Mouse (Mus musculus) liver, adult 2 months (tissue): ENCODE measurements around the gene Lin37. TPM values are rescaled to one million over a fixed set of nuclear protein-coding genes. Genes with fewer than 3 reads are reported as not detected.

Experiments used
- DNase-seq: peaks from one replicate; pipeline ENCODE4 v3.0.0-alpha.2; 2011; ENCODE audit warnings: low read depth, low spot score; ENCODE audit errors: extremely low read depth
- H3K27ac ChIP-seq: fragments of 200-500 bp; replicated peaks from 2 replicates; pipeline ENCODE4 v1.5.1; 2012; ENCODE audit warnings: low read depth, mild to moderate bottlenecking, control low read depth, inconsistent platforms, low read length; ENCODE audit not compliant: insufficient read depth
- H3K27me3 ChIP-seq: fragments of 200-500 bp; 2 replicates; pipeline ENCODE4 v1.6.1; 2012; ENCODE audit warnings: mild to moderate bottlenecking, moderate library complexity, low read length, inconsistent platforms; ENCODE audit not compliant: control insufficient read depth, insufficient read depth
- H3K36me3 ChIP-seq: fragments of 200-500 bp; 2 replicates; pipeline ENCODE4 v1.6.1; 2012; ENCODE audit warnings: low read length, inconsistent platforms; ENCODE audit not compliant: control insufficient read depth, insufficient read depth
- H3K4me1 ChIP-seq: fragments of 200-500 bp; 2 replicates; pipeline ENCODE4 v1.6.1; 2011; ENCODE audit warnings: low read length; ENCODE audit not compliant: control insufficient read depth, insufficient read depth
- H3K4me3 ChIP-seq: fragments of 200-500 bp; 2 replicates; pipeline ENCODE4 v1.5.1; 2011; ENCODE audit warnings: low read depth, mild to moderate bottlenecking, control low read depth, low read length, moderate library complexity; ENCODE audit not compliant: insufficient read depth
- H3K79me2 ChIP-seq: fragments of 200-500 bp; 2 replicates; pipeline ENCODE4 v1.6.1; 2012; ENCODE audit warnings: inconsistent platforms, mild to moderate bottlenecking, low read length, moderate library complexity; ENCODE audit not compliant: control insufficient read depth, insufficient read depth
- H3K9ac ChIP-seq: fragments of 200-500 bp; 2 replicates; pipeline ENCODE4 v1.6.1; 2012; ENCODE audit warnings: low read depth, mild to moderate bottlenecking, control low read depth, inconsistent platforms, low read length
- CTCF ChIP-seq: fragments of 200-500 bp; IDR thresholded peaks from 2 replicates; pipeline ENCODE4 v1.5.1; 2011; ENCODE audit warnings: low read depth, low read length, control low read depth
- POLR2A ChIP-seq: fragments of 200-500 bp; IDR thresholded peaks from 2 replicates; pipeline ENCODE4 v1.6.1; 2011; ENCODE audit warnings: low read length, control low read depth; ENCODE audit not compliant: insufficient read depth; ENCODE audit errors: extremely low read depth
- WGBS: fragments of 180-500 bp; shearing (Covaris S2); methylation state at CpG from one replicate; pipeline ENCODE4 v1.1.7; 2018; 5-methylcytosine and 5-hydroxymethylcytosine counted together
- polyA plus RNA-seq: library from polyadenylated mRNA; depleted of rRNA; stranded (reverse); fragments of >200 nt; gene quantifications from 2 replicates; pipeline ENCODE4 v1.2.3, GENCODE M21; 2012
- total RNA-seq: library from RNA; depleted of rRNA; stranded (reverse); fragments of >200 nt; gene quantifications from 2 replicates; pipeline ENCODE4 v1.2.3, GENCODE M21; 2014

The Lin37 gene
- total and polyA plus RNA-seq, 2 experiments: 2.7 to 22.4 TPM

DNA sequence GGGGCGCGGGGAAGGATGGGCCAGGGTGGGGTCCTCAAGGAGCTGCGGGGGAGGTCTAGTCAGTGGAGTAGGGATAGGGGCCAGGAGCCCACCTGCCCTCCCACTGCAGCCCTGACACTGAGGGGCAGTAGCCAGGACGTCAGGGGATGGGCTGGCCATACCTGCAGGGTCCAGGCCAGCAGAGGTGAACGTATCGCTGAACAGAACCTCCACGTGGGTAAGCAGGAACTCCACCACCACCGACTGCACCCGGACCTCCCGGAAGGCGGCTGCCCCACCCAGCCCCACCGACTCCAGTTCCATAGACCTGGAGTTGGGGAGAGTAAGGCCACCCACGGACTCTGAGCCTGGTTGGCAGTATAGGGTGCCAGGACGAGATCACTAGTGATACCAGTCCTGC is 32.7 kb downstream of the Lin37 start:
- H3K27me3 ChIP-seq: no peaks in the 10 kb centered on the region
- no peaks in the 10 kb centered on the region for H3K79me2 ChIP-seq
- no peaks in the 10 kb centered on the region for H3K36me3 ChIP-seq
- H3K4me1 ChIP-seq: no peaks in the 10 kb centered on the region
- TF ChIP-seq POLR2A: no peak
- H3K4me3 ChIP-seq: no peak overlapping the region
- WGBS: 87% methylated on average over 14 of the region's 14 CpGs
- H3K27ac ChIP-seq: no peak overlapping the region
- no peak overlapping the region for H3K9ac ChIP-seq
- no peak for DNase-seq

DNA sequence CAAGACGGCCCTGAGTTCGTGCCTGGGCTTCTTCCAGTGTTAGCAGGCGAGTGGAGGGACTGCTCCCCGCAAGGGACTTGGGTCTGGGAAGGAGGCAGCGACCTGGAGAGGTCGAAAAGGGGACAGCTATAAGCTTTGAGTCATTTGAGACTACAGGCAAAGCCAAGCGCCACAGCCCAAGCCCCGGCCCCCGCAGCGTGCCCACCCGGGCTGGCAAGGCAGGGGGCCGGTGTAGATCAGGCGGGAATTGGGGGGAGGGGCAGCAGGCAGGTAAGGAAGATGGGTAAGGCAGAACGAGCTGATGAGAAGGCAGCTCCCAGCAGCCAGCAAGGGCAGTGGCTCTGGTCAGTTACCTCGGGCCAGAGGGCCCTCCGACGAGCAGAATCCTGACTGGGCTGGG is 33.2 kb downstream of the Lin37 start:
- H3K4me1 ChIP-seq: no peaks in the 10 kb centered on the region
- H3K27me3 ChIP-seq: no peaks in the 10 kb centered on the region
- no peak overlapping the region for H3K4me3 ChIP-seq
- no peaks in the 10 kb centered on the region for H3K36me3 ChIP-seq
- WGBS: 46% methylated on average over 17 of the region's 17 CpGs
- H3K9ac ChIP-seq: no peak overlapping the region
- no peaks in the 10 kb centered on the region for H3K79me2 ChIP-seq
- DNase-seq: no peak
- TF ChIP-seq POLR2A (no peak), CTCF (no peak)
- H3K27ac ChIP-seq: no peak overlapping the region

DNA sequence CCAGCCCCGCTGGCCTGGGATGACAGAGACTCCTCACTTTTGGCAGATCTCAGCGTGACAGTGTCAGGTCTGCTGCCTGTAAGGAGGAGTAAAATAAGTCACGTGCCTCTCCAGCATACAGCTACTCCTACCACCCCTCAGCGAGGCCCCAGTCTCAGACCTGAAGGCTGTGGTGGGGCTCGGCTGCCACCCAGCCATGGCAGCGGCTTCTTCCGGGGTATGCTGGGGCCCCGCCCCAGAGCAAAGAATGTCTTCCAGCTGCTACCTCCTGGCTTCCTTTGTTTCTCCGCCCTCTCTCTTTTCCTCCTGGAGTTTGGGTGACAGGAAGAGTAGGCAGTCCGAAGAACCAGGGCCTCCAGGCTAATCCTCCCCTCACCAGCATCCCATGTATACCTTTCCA is 33.7 kb downstream of the Lin37 start:
- Histone ChIP-seq H3K27me3 (no peaks in the 10 kb centered on the region), H3K9ac (no peak overlapping the region), H3K79me2 (no peaks in the 10 kb centered on the region), H3K27ac (no peak overlapping the region), H3K4me1 (no peaks in the 10 kb centered on the region), H3K4me3 (no peak overlapping the region), H3K36me3 (no peaks in the 10 kb centered on the region)
- WGBS: 62% methylated on average over 10 of the region's 10 CpGs
- DNase-seq: no peak
- no peak for TF ChIP-seq CTCF
- no peak for TF ChIP-seq POLR2A

DNA sequence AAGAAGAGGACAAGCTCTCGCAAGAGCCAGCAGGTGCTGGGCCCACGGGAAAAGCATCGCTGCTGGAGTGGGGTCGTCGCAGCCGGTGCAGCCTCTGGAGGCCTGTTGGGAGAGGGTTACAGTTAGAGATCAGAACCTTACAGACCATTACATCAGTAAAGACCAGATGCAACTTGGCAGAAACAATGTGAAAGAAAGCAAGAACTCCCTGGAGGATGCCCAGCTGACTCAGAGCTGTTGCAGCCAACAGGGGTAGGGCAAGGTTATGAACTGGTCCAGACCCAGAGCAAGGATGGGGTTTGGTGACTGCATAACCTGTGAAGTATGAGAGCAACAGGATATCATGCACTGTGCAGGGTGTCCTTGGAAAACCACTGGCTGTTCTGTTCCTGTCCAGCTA is 35.2 kb downstream of the Lin37 start:
- Histone ChIP-seq H3K4me1 (no peaks in the 10 kb centered on the region), H3K9ac (no peak overlapping the region), H3K36me3 (no peaks in the 10 kb centered on the region), H3K27ac (no peak overlapping the region), H3K79me2 (no peaks in the 10 kb centered on the region), H3K4me3 (no peak overlapping the region), H3K27me3 (no peaks in the 10 kb centered on the region)
- WGBS: 91% methylated on average over 6 of the region's 6 CpGs
- DNase-seq: no peak
- no peak for TF ChIP-seq CTCF
- no peak for TF ChIP-seq POLR2A

DNA sequence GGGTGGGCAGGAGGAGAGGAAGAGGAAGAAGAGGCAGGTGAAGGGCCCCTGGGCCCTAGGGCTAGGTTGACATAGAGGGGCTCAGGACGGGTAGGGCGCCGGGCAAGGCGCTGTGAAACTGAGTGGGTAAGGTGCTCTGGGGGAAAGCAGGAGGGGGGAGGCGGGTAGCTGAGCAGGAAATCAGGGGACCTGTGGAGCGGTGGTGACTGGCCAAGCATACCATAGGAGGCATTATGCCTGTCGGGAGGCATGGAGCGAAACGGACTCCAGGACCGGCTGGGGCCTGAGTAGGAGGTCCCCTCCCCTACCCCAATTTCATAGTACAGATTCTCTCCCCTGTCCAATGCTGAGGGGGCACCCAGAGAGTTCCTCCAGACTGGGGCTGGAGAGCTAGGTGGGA is 36.8 kb downstream of the Lin37 start:
- no peak overlapping the region for H3K4me3 ChIP-seq
- DNase-seq: no peak
- H3K79me2 ChIP-seq: no peaks in the 10 kb centered on the region
- H3K4me1 ChIP-seq: no peaks in the 10 kb centered on the region
- H3K27me3 ChIP-seq: no peaks in the 10 kb centered on the region
- H3K36me3 ChIP-seq: no peaks in the 10 kb centered on the region
- 92% methylated on average over 10 of the region's 10 CpGs for WGBS
- no peak overlapping the region for H3K27ac ChIP-seq
- TF ChIP-seq CTCF (no peak), POLR2A (no peak)
- no peak overlapping the region for H3K9ac ChIP-seq

DNA sequence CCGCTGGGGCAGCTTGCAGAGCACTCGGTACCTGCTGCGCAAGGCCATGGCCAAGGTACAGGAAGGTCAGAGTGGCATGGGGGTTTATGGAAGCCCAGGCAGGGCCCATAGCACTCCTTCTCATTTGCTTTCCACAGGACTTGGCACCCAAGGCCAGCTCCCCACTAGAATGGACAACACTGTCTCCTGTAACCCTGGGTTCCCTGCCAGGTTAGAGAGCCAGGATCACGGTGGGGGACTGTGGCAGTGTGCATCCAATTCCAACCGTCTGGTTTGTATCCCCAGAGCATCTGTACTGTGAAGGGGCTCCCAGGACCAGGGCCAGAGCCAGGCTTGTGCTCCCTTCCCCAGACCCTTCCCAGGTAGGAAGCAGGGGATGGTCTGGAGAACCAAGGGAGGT is 38.8 kb downstream of the Lin37 start:
- Histone ChIP-seq H3K27ac (no peak overlapping the region), H3K9ac (no peak overlapping the region), H3K27me3 (no peaks in the 10 kb centered on the region), H3K36me3 (no peaks in the 10 kb centered on the region), H3K4me1 (no peaks in the 10 kb centered on the region), H3K79me2 (no peaks in the 10 kb centered on the region), H3K4me3 (no peak overlapping the region)
- TF ChIP-seq POLR2A (no peak), CTCF (no peak)
- DNase-seq: no peak
- WGBS: 92% methylated on average over 5 of the region's 5 CpGs
